Mouse (Mus musculus): ENCODE results near the gene Hist2h2aa1. TPM values are rescaled to one million over a fixed set of nuclear protein-coding genes. Genes with fewer than 3 reads are reported as not detected.
"Not testable (repeated sequence)": the region's sequence is repeated elsewhere in the genome, so short reads cannot be mapped to it uniquely, and the experiment has no call there.

Gene Hist2h2aa1
- polyA plus RNA-seq, 1 experiment from 2014 or later, result 24.8 TPM

GRCm38 (mm10) chr3:96261623-96262022 lies 16.3 kb downstream of the Hist2h2aa1 start:
- Histone ChIP-seq H3K27me3 (no peaks in the 10 kb centered on the region), H3K36me3 (no peaks in the 10 kb centered on the region), H3K9me3 (no peaks in the 10 kb centered on the region), H3K9ac (0 out of 2 replicates have a peak overlapping the region, but pooled peaks have one; percentile 73), H3K4me3 (peak overlapping the region; percentile 59), H3K27ac (peak overlapping the region; percentile 98), H3K4me1 (peaks cover 23% of the 10 kb centered on the region), H3K4me2 (peak overlapping the region; percentile 69)
- no peak for ATAC-seq (ENCODE audit: insufficient number of reproducible peaks, low FRiP score, low TSS enrichment, low read depth)
- 53% methylated on average over 3 of the region's 3 CpGs for WGBS

- Histone ChIP-seq H3K4me1 (peaks cover 22% of the 10 kb centered on the region), H3K4me3 (peak overlapping the region; percentile 59), H3K27ac (peak overlapping the region; percentile 98), H3K4me2 (peak overlapping the region; percentile 69), H3K9me3 (no peaks in the 10 kb centered on the region), H3K36me3 (no peaks in the 10 kb centered on the region), H3K9ac (peak overlapping the region; percentile 73), H3K27me3 (no peaks in the 10 kb centered on the region)
- peak; percentile 81 for ATAC-seq (ENCODE audit: insufficient number of reproducible peaks, low FRiP score, low TSS enrichment, low read depth)
- WGBS, result under 1% methylated on average over 19 of the region's 19 CpGs
Measured at GRCm38 (mm10) chr3:96262216-96262875, 17.0 kb downstream of the Hist2h2aa1 start.

GRCm38 (mm10) chr3:96262979-96263550 lies 17.8 kb downstream of the Hist2h2aa1 start, which contains the start of gene Hist2h4:
Gene Hist2h4 (minus strand): TSS chr3:96263311.
- no peaks in the 10 kb centered on the region for H3K9me3 ChIP-seq
- H3K27me3 ChIP-seq, result no peaks in the 10 kb centered on the region
- peaks cover 25% of the 10 kb centered on the region for H3K4me1 ChIP-seq
- WGBS, result under 1% methylated on average over 40 of the region's 40 CpGs
- peak; percentile 88 for ATAC-seq (ENCODE audit: insufficient number of reproducible peaks, low FRiP score, low TSS enrichment, low read depth)
- H3K4me3 ChIP-seq, result peak within 1 kb of the TSS; percentile 59
- H3K9ac ChIP-seq, result peak within 1 kb of the TSS; percentile 73
- H3K36me3 ChIP-seq, result no peaks in the 10 kb centered on the region
- H3K27ac ChIP-seq, result peak within 1 kb of the TSS; percentile 98
- H3K4me2 ChIP-seq, result peak within 1 kb of the TSS; percentile 69

GRCm38 (mm10) chr3:96263558-96264403 lies 18.5 kb downstream of the Hist2h2aa1 start:
- Histone ChIP-seq H3K36me3 (no peaks in the 10 kb centered on the region), H3K4me1 (peaks cover 27% of the 10 kb centered on the region), H3K4me2 (peak overlapping the region; percentile 52), H3K27me3 (no peaks in the 10 kb centered on the region), H3K4me3 (peak overlapping the region; percentile 59), H3K27ac (peak overlapping the region; percentile 98), H3K9ac (peak overlapping the region; percentile 40), H3K9me3 (no peaks in the 10 kb centered on the region)
- 6% methylated on average over 27 of the region's 27 CpGs for WGBS
- ATAC-seq (ENCODE audit: insufficient number of reproducible peaks, low FRiP score, low TSS enrichment, low read depth), result no peak

- Histone ChIP-seq H3K27me3 (no peaks in the 10 kb centered on the region), H3K4me1 (peaks cover 27% of the 10 kb centered on the region), H3K9me3 (no peaks in the 10 kb centered on the region), H3K9ac (peak overlapping the region; percentile 40; the same call in 1 of the 2 replicates), H3K4me2 (peak overlapping the region; percentile 52), H3K4me3 (peak overlapping the region; percentile 59), H3K36me3 (no peaks in the 10 kb centered on the region), H3K27ac (peak overlapping the region; percentile 98)
- WGBS, result 71% methylated on average over 7 of the region's 7 CpGs
- no peak for ATAC-seq (ENCODE audit: insufficient number of reproducible peaks, low FRiP score, low TSS enrichment, low read depth)
Measured at GRCm38 (mm10) chr3:96264404-96264949, 19.2 kb downstream of the Hist2h2aa1 start.

- Histone ChIP-seq H3K4me3 (no peak overlapping the region), H3K4me1 (peaks cover 31% of the 10 kb centered on the region), H3K4me2 (no peak overlapping the region), H3K9me3 (no peaks in the 10 kb centered on the region), H3K27me3 (no peaks in the 10 kb centered on the region), H3K36me3 (no peaks in the 10 kb centered on the region), H3K9ac (no peak overlapping the region), H3K27ac (no peak overlapping the region)
- no peak for ATAC-seq (ENCODE audit: insufficient number of reproducible peaks, low FRiP score, low TSS enrichment, low read depth)
- 92% methylated on average over 8 of the region's 8 CpGs for WGBS
Measured at GRCm38 (mm10) chr3:96266132-96266710, 20.9 kb downstream of the Hist2h2aa1 start.

GRCm38 (mm10) chr3:96267541-96267940 lies 22.2 kb downstream of the Hist2h2aa1 start:
- Histone ChIP-seq H3K9me3 (no peaks in the 10 kb centered on the region), H3K4me3 (no peak overlapping the region), H3K36me3 (no peaks in the 10 kb centered on the region), H3K9ac (no peak overlapping the region), H3K27ac (peak overlapping the region; percentile 92), H3K27me3 (no peaks in the 10 kb centered on the region), H3K4me2 (peak overlapping the region; percentile 47; the same call in 1 of the 2 replicates), H3K4me1 (peaks cover 21% of the 10 kb centered on the region)
- ATAC-seq (ENCODE audit: insufficient number of reproducible peaks, low FRiP score, low TSS enrichment, low read depth), result no peak
- 83% methylated on average over 4 of the region's 4 CpGs for WGBS

- Histone ChIP-seq H3K9me3 (no peaks in the 10 kb centered on the region), H3K27ac (peak within 1 kb of the TSS; percentile 96), H3K36me3 (no peaks in the 10 kb centered on the region), H3K4me1 (peaks cover 20% of the 10 kb centered on the region), H3K4me2 (peak within 1 kb of the TSS; percentile 80), H3K9ac (0 out of 2 replicates have a peak within 1 kb of the TSS, but pooled peaks have one; percentile 20), H3K4me3 (peak within 1 kb of the TSS; percentile 52), H3K27me3 (no peaks in the 10 kb centered on the region)
- ATAC-seq (ENCODE audit: insufficient number of reproducible peaks, low FRiP score, low TSS enrichment, low read depth), result peak; percentile 69
- 19% methylated on average over 30 of the region's 30 CpGs for WGBS
Measured at GRCm38 (mm10) chr3:96268051-96268775, 22.9 kb downstream of the Hist2h2aa1 start, which contains the start of gene Hist2h3b. Gene Hist2h3b (plus strand): TSS chr3:96268654.

- not testable (repeated sequence) for H3K27me3 ChIP-seq, H3K9me3 ChIP-seq, H3K36me3 ChIP-seq
- ATAC-seq (ENCODE audit: insufficient number of reproducible peaks, low FRiP score, low TSS enrichment, low read depth), result peak; percentile 7; the same call in 1 of the 2 replicates
- Histone ChIP-seq H3K4me3 (peak overlapping the region; percentile 52), H3K9ac (0 out of 2 replicates have a peak overlapping the region, but pooled peaks have one; percentile 20), H3K4me1 (peaks cover 19% of the 10 kb centered on the region), H3K4me2 (peak overlapping the region; percentile 60), H3K27ac (peak overlapping the region; percentile 96)
- WGBS, result 0% methylated on average over 12 of the region's 44 CpGs
Measured at GRCm38 (mm10) chr3:96268776-96269378, 23.6 kb downstream of the Hist2h2aa1 start.

All from limb, embryonic 15.5 days (tissue).